Mouse (Mus musculus) ES-Bruce4 (cell line): ENCODE measurements around the gene Col26a1.

Experiments used
- CTCF ChIP-seq: IDR thresholded peaks from one replicate; pipeline ENCODE4 v1.8.1; 2011; ENCODE audit warnings: low read depth, low read length
- POLR2A ChIP-seq: IDR thresholded peaks from one replicate; pipeline ENCODE4 v1.8.1; 2011; ENCODE audit warnings: low read length; ENCODE audit not compliant: insufficient read depth

GRCm38 (mm10) chr5:136718656-136719055 lies 164.4 kb downstream of the Col26a1 start:
- TF ChIP-seq CTCF (no peak), POLR2A (no peak)
